Mouse (Mus musculus): ENCODE measurements at regions not wholly inside any gene's neighbourhood (a gene's known extent, or its start where the extent isn't known, plus 50 kb on each side); places are given as distances from the start of the nearest gene placed in this dataset.
A peak's percentile ranks its signal among the peaks of the same experiment; 100 is the strongest.

DNA sequence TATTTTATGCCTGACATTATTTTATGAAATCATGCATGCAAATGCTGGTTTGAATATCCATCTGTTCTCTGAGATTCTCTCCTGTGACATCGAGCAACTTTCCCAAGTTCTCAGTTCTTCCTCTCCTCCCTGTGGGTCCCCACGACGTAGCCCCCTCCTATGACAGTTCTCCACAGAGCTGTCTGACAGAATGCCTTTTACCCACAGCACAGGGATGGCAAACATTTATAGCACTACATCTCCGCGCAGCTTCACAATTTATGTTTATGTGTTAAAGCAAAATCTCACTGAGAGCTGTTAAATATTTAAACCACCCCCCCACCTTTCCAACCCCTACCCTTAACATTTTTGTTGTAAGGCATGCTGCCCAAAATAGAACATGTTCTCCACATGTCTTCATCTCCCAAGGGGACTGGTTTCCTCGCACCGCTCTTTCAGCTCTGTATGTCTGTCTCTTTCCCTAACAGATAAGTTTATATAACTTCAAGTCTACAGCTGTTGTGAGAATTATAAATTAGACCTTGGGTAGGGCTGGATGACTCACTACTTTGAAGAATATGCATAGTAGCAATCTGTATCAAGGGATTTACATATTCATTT lies 63.5 kb upstream of the Ndst3 start:
- no peak for DNase-seq (ENCODE audit: low spot score)

DNA sequence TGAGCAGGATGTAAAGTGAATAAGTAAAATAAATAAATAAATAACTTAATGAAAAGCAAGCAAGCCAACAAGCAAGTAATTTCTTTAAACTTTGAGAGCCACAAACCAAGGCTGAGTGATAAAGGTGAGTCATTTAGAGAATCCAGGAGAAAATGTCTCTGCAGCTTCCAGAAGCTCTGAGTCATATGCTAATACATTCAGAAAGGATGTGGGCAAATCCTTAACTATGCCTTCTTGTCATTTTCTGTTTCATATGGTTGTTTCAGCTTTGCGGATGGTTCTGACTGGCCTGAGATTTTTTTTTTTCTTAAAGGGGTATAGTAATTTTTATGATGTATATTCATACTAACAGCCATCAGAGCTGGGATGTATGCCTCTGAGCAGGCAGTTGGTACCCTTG lies 64.3 kb upstream of the Ndst3 start:
- DNase-seq (ENCODE audit: low spot score), result no peak

DNA sequence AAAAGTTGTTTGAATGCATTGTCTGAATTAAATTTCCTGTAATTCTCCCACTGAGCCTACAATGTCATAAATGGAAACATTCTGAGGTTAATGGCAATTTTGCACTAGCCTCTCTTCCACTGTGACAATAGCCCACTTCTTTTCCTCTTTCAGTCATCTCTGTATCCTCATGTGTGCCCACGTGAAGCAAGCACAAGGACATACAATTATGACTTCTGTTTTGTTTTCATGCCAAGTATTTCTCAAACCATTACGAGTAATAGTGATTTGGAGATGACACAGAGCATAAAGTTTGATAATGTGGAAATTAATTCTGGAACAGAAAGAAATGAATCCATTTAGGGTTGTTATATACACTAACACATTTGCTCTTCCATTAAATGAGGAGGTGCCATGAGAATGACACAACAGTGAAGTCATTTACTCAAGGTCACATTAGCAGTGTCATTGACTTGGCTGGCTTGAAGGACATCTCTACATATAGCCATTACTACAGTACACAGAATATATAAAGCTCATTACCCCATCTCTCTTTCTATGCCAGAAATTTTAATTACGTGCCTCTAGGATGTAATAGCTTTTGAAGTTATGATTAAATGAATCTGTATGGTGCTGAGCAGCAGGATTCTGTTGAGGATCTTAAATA lies 75.4 kb upstream of the Ndst3 start:
- no peak for DNase-seq (ENCODE audit: low spot score)

DNA sequence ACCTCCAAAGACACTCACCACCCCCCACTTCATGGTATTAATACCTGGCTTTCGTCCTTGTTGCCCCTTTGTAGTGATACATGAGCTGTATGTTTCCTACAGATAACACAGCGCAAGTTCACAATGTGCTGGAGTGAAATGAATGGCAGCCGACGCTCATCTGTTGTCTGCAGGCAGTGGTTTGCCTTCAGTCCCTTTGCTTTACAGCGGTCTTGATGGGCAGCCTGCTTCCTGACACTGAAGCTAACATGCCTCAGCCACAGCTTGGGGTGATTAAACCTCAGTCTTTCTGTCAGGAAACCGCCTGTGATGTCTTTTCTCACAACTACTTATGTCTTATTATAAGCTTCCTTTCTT lies 75.9 kb upstream of the Ndst3 start:
- no peak for DNase-seq (ENCODE audit: low spot score)

DNA sequence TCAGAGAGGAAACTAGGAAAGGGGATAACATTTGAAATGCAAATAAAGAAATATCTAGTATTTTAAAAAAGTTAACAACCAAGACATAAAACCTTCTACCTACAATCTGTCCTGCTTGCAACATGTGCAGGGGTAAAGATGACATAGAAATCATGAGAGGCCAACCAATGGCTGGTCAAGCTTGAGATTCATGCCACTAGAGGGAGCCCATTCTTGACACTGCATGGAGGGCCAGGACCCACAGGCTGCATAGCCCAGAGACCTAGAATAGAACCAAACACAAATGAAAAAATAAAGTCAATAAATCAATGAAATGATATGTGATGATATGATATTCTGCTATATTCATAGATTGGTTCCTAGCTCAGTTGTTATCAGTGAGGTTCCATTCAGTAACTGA lies 89.9 kb upstream of the Ndst3 start:
- DNase-seq (ENCODE audit: low spot score), result peak; percentile 52

DNA sequence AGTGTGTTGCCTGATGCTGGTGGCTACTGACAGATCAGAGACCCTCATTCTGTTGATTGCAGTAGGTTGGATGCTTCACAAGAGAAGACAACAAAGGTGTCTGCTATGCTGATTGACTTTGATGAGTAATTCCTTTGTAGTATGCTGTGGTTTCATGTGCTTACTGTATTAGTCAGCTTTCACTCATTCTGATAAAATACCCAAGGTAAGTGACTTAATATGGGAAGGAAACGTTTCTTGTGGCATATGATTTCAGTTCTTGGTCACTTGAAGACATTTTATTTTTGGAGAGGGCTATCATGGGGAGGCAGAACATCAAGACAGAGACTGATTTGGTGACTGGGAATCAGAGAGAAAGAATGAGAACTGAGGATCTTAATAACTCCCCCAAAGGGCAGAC lies 90.9 kb upstream of the Ndst3 start:
- no peak for DNase-seq (ENCODE audit: low spot score)

DNA sequence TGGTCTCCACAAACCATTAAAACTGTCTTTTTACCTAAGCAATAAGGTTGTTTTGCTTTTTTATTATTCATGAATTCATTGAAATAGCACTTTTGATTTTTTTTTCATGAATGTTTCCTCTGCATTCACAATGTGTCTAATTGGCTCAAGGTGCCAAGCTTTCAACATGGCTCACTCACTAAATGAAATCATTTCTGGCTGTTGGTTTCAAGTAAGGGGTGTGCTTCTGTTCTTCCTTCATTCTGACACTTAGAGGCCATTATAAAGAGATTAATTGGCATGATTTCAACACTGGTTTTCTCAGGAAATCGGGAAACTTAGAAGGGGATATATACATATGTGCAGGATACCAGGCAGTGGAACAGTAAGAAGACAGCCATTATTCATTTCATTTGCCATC lies 93.5 kb upstream of the Ndst3 start:
- DNase-seq (ENCODE audit: low spot score), result no peak

DNA sequence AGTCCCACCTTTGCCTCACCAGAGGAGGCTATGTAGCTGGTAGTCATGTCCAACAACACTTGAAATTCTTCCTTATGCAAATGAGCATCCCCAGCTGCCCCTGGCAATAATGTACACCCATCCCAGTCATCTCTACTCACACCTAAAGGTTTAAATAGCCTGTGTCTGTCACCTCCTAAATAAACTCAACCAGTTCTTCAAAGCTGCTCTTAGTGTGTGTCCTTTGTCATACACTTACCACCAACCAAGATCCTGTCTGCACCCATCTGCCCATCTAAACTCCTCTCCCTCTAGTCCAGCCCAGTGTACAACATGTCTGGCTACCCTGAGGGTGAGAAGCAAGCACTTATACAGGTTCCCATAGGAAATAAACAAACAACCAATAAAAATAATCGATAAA lies 103.4 kb upstream of the Ndst3 start:
- DNase-seq (ENCODE audit: low spot score), result no peak

DNA sequence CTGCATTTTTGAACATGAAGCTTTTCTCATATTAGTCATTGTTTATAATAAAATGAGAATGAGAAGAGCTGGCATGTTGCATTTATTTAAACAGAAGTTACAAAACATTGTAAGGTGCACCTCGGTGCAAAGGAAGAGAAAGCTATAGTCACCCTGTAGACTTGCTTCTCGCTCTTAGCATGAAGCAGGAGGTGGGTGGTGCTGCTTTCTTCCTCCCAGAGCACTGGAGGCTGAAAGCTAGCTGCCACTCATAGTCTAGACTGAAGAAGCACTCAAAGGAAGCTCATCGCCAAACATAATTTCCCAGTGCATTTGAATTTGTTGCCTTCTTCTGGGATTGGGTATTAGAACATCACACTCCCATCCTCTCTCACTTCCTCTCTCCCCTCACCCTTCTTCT lies 114.7 kb upstream of the Ndst3 start:
- no peak for DNase-seq (ENCODE audit: low spot score)

DNA sequence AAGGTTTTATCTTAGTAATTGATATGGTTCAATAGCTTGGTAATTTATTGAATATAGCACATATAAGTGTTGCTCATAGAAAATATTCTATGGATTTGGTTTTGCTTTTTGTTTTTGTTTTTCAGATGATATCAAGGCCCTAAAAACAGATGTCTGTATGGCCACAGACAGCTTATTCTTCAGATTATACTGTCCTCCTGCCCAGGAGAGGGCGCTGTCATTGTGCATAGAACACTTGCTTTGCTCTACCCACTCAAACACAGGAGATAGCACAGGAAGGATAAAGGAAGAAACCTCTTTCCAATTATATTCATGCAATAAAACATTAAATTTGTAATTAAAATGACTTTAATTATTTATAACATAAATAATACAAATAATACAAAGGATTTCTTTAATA lies 115.4 kb upstream of the Ndst3 start:
- DNase-seq (ENCODE audit: low spot score), result no peak

DNA sequence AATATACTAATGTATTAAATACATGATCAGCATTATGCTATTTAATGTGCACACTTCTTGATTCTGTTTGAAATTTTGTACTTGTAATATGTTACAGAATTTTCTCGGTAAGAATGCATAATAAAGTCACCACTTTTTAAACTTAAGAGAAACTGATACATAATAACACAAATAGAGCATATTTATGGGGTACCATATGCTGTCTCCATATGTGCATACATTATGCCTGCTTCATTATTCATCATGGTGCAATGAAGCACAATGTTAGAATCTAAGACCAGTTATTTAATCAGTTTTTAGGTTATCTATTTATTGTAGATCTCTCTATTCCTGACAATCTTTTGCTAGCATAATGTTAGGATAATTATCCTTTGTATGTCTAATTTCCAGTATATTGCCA lies 115.9 kb upstream of the Ndst3 start:
- no peak for DNase-seq (ENCODE audit: low spot score)

DNA sequence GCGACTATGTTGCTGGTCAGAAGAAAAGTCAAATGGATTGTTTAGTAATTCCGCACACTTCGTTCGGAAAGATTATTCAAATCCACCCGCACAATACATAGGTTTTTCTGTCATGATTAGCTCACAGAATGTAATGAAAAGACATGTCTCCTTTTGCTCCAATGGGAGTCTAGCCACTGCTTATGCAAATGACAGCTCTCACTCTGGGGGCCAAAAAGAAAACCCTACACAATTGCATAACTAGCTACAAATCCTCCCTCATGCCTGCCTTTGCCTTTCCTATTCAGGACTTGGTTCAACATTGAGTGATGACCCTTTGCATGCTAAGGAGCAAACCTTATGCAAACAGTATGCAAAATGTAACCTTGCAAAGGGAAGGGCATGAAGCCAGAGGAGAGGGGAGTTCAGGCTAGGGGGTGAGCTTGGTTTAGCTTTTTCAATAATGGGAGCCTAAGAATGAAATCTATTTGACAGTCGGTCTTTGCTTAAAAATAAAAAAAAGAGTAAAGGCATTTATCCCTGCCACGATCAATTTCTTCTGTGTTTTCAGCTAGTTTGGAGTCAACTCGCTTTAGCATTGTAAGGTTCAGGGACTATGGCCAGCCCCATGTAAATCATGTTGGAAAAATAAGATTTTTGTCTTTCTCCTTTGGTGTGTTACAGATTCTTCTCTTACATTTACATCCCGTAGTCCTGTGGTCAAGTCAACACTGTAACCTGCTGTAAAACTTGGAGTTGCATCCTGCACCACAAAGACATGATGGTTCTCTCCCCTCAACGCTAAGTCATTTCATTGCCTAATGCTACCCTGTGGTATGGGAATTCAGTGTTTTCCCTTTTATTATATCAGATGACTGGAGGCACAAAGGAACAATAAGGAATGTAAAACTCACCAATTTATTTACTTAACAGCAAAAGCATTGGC lies 119.6 kb upstream of the Ndst3 start:
- peak; percentile 18 for DNase-seq (ENCODE audit: low spot score)

DNA sequence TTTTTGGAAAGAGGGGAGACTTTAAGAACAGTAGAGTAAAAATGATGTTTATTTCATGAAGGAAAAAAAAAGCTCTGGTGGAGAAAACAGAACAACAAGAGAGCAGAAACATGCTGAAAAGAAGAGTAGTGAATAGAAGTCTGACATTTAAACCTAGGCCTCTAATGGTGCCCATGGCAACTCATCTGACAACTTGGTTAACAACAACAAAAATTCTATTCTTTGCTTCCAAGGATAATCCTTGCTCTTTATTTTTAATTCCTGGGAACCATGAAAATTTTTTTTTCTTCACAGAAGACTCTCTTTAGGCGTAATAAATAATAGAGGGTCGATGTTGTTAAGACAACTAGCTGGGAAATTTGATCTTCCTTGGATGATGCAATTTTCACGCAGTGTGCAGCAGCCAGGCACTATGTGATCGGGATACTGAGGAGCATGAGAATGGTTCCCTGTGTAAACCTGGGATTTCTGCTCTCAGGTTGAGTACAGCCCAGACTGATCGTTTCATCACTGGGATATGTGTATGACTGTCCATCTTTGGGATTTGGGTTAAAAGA lies 120.4 kb upstream of the Ndst3 start:
- DNase-seq (ENCODE audit: low spot score), result no peak

DNA sequence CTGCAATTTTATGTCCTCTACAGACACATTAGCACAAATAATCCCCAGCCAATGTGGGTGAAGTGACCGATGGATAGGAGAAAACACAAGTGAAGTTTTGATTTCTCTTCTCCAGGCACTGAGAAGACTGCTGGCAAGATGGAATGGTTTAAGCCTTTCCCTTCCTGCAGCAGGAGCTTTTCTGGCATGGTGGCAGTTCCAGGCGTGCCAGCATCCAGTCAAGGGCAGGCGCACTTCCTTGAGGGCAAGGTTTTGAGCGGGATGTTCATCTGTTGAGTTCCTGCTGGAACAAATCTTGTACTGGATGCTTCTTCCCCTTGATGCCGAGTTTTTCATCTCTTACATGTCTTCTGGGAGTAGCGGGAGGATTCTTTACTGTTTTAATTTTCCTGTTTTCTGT lies 138.1 kb upstream of the Ndst3 start:
- DNase-seq (ENCODE audit: low spot score), result no peak

DNA sequence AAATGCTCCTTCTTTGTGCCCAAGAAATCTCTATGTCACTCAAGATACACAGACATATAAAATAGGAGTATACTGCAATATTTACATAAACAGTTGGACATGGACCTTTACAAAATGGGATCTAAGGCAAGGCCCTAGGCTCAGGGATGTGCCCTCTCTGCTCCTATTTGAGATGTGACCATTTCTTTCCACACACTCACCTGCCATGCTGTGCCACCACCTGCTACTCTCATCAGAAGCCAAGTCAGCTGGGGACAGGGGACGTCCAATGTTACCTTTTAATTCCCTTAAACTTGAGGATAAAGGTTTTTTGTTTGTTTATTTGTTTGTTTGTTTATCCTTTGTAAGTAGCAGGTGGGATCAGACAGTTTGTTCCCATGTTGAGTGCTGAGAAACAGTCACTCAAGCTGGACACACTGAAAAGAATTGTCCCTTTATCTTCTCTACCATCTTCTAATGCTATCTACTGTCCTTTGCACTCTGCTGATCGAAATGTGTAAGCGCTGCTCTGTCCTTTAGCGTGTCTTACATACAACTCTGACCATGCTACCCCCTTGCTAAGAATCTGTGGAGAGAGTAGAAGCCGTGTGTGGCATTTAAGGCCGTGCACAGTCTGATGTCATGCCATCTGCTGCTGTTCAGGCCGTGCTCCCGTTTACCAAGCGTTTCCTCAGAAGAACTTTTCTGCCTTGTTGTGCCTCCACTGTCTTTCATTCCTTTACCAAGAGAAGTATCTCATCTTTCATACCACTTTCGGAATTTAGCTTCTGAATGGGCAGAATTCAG lies 147.9 kb upstream of the Ndst3 start:
- DNase-seq (ENCODE audit: low spot score), result no peak

DNA sequence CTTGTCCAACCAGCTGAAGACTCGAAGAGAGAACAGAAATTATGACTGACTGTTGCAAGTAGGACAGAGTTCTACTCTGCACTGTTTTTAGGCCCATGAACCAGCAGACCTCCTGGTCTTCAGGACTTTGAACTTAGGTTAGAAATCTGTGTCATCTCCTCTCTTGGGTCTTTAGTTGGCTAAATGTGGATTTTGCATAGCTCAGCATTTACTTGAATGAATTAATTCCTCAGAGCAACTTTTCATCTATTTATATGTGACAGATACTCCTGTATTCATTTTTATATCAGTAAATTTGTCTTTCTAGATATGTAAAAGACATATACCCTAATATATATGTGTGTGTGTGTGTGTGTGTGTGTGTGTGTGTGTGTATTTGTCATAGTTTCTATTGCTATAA lies 155.9 kb upstream of the Ndst3 start:
- DNase-seq (ENCODE audit: low spot score), result no peak

DNA sequence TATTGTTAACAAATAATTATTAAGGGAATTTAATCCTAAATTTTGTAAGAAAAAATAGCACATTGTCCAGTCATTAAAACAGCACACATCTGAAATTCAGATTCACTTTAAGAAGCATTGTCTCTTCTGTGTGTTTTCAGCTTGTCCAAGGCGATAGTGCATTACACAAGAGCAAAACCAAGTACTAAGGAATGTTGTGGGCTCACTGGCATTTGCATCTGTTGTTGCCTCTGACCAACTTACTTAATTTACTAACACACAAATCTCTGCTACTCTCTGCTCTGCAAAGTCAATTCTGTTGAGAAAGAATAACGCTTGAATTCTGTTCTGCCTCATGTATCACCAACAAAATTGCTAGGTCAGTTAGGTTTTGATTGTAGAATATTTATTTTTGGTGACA lies 158.0 kb upstream of the Ndst3 start:
- no peak for DNase-seq (ENCODE audit: low spot score)

DNA sequence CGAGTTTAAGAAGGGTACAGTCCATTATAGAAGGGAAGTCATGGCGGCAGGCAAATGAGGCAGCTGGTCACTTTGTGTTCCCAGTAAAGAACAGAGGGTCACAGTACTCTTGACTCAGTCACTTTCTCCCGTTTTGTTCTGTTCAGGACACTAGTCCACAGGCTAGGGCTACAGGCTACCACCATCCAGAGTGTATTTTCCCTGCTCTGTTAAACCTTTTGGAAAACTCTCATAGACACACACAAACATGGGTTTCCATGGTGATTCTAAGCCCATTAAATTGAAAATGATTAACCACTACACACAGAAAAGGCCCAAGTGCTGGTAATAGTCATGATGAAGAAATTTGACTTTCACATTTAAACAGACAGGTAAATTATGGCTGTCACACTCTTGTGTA lies 162.2 kb upstream of the Ndst3 start:
- no peak for DNase-seq (ENCODE audit: low spot score)

DNA sequence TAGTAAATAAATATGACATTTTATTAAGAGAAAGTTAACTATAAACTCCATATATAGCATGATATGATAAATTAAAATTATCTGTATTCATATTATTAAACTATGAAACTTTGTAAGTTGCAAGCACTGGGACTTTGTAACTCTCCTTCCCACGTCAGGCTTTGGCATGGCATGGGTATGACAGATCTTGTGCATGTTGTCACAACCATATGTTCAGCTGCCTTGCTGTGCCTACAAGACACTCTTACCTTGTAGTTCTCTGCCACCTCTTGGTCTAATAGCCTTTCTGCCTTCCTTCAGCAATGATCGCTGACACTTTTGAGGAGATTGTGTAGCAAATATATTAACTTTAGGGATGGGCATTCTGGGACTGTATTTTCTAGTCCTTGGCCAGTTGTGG lies 183.1 kb upstream of the Ndst3 start:
- DNase-seq (ENCODE audit: low spot score), result no peak

DNA sequence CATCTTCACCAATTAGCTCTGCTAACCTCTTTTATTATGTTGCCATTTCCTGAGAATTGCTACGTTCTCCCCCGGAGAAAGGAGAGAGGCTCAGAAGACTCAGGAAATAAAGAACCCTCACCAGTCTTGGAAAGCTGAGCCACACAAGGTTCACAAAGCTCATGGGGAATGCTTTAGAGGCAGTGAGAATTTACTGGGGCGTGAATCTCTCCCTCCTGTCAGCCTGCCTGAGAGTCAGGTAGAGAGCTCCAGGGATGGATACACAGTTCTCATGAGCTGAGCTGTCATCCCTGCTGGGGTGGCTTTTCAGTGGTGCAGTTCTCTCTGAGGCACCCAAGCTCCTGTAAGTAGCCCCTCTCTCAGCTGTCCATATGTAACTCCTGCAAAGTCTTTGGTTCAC lies 203.0 kb upstream of the Ndst3 start:
- DNase-seq (ENCODE audit: low spot score), result no peak

DNA sequence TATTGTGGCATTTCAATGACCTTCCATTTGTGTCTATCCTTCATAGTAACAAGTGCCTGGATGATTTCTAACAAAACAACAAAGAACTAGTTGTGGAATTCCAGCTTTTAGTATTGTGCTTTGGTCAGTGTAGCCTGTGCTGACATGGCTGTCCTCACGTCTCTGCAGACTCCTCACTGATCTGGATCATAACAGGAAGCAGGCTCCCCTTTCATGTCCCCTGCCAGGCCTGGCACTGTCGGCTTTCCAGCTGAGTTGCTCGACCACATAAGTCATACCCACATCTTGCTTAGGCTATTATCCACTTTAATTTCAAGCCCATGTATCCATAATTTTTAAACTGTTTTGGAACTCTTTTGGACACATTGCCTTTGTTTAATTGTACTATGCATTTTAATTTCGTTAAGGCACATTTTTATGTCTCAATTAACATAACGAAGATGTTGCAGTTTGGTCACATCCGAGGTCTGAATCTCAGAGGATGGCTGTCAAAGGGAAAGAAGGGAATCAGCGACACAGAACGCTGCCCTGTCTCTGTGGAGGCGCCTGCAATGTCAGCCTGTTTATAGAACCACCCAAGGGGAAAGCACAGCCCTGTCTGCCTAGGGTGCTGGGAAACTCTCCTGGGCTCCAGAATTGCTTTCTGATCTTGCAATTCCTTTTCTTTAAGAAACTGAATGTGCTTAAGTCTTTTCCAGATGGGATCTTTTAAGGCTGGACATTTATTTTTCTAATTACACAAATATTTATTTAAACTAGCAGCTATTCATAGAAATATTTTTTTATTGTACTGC lies 215.5 kb upstream of the Ndst3 start:
- peak; percentile 32 for DNase-seq (ENCODE audit: low spot score)

DNA sequence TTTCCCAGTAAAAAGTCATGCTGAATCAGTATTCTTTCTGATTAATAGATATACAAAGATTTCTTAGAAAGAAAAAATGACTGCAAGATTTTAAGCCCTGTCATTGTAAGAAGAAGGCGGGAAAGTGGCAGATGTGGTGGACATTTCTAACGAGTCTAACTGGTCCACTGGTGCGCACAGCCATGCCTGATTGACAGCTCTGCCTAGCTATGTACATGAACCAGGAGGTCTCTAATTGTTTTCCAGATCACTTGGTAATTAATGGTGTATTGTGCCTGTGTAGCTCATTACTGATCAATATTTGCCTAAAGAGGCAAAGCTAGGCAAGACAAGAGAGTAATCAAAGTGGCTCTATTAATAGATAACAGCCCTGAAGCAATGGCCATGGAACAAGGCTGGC lies 227.5 kb upstream of the Ndst3 start:
- no peak for DNase-seq (ENCODE audit: low spot score)
